Mouse (Mus musculus) sigmoid colon, adult 10 weeks (tissue): ENCODE data around the gene Olfr360. TPM values are rescaled to one million over a fixed set of nuclear protein-coding genes. Genes with fewer than 3 reads are reported as not detected.

ENCODE experiments used
- polyA plus RNA-seq: library from polyadenylated mRNA; stranded (reverse); fragments of 350-450 nt; fragmentation: Illumina TruSeq; extraction: RNeasy Lipid Tissue Mini Kit (QIAGEN cat#74804); gene quantifications from one replicate; pipeline ENCODE4 v1.2.3, GENCODE M21; 2014; ENCODE audit warnings: low read depth, low replicate concordance

The Olfr360 gene
- not detected for polyA plus RNA-seq

GRCm38 (mm10) chr2:37065446-37065845 lies at the start of gene Olfr360:
Gene Olfr360 (plus strand): TSS chr2:37065746.

GRCm38 (mm10) chr2:37089190-37089589 lies 23.6 kb downstream of the Olfr360 start, which contains the start of gene Olfr361:
Gene Olfr361 (minus strand): TSS chr2:37089290.

GRCm38 (mm10) chr2:37117810-37118209 lies 52.3 kb downstream of the Olfr360 start, which contains the start of gene Olfr362:
Gene Olfr362 (minus strand): TSS chr2:37117910.

Other genes starting within 250 kb of the Olfr360 start
- gene Olfr3, start 248.7 kb upstream of the Olfr360 start, polyA plus RNA-seq: not detected
- not detected for gene Olfr350, start 219.4 kb upstream of the Olfr360 start, polyA plus RNA-seq
- gene Olfr351, start 203.1 kb upstream of the Olfr360 start, polyA plus RNA-seq: not detected
- not detected for gene Olfr352, start 197.3 kb upstream of the Olfr360 start, polyA plus RNA-seq
- not detected for gene Olfr353, start 172.8 kb upstream of the Olfr360 start, polyA plus RNA-seq
- not detected for gene Olfr354, start 160.1 kb upstream of the Olfr360 start, polyA plus RNA-seq
- gene Olfr355, start 136.8 kb upstream of the Olfr360 start, polyA plus RNA-seq: not detected
- gene Olfr356, start 128.6 kb upstream of the Olfr360 start, polyA plus RNA-seq: not detected
- gene Olfr357, start 71.9 kb upstream of the Olfr360 start, polyA plus RNA-seq: not detected
- not detected for gene Olfr358, start 56.4 kb upstream of the Olfr360 start, polyA plus RNA-seq
- gene Olfr361, start 23.5 kb downstream of the Olfr360 start, polyA plus RNA-seq: not detected
- not detected for gene Olfr362, start 52.2 kb downstream of the Olfr360 start, polyA plus RNA-seq
- not detected for gene Olfr364-ps1, start 73.6 kb downstream of the Olfr360 start, polyA plus RNA-seq
- gene Olfr365, start 122.5 kb downstream of the Olfr360 start, polyA plus RNA-seq: not detected
- gene Olfr366, start 145.8 kb downstream of the Olfr360 start, polyA plus RNA-seq: not detected